Mouse (Mus musculus): ENCODE results near the gene Cct6b.

- TF ChIP-seq CTCF (IDR thresholded peaks at IDR 0.05; ENCODE audit: extremely low read depth, insufficient read depth, low read length) (no peak), POLR2A (IDR thresholded peaks at IDR 0.05; ENCODE audit: extremely low read depth, insufficient read depth, low read length) (no peak)
These were observed 68.2 kb downstream of the Cct6b start for GRCm38 (mm10) chr11:82695930-82696329.

Data from cortical plate, adult 2 months (tissue).